Mouse (Mus musculus) effector memory CD4-positive, alpha-beta T cell, adult 5 months (primary cell): Measurements from ENCODE around the gene Vmn1r55. TPM values are rescaled to one million over a fixed set of nuclear protein-coding genes. Genes with fewer than 3 reads are reported as not detected.

Experiments used
- polyA plus RNA-seq: library from polyadenylated mRNA; unstranded; fragments of 100-300 nt; shearing (Covaris generic); gene quantifications from one replicate; pipeline ENCODE4 v1.2.1, GENCODE M21; 2017

The Vmn1r55 gene
- 0.12 TPM for polyA plus RNA-seq

DNA sequence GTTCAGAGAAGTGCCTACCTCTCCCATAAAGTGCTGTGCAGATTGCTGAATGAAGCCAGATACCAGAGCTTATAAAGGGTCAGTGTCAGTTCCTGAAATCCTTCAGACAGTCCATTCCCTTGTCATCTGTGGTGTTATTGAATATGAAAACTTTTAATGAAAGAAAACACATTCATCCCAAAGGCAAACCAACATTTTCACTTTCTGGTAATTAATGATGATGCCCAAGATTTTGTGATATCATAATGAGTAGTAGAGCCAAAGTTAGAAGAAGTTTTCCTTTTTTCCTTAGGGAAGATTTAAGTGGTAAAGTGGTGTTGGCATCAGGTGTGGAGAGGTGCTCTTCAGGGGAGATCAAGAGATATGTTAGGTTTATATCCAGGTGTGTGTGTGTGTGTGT lies at the start of gene Vmn1r55:
Gene Vmn1r55, minus strand, starts transcription at position 101 of the 400 bp plus-strand sequence.

DNA sequence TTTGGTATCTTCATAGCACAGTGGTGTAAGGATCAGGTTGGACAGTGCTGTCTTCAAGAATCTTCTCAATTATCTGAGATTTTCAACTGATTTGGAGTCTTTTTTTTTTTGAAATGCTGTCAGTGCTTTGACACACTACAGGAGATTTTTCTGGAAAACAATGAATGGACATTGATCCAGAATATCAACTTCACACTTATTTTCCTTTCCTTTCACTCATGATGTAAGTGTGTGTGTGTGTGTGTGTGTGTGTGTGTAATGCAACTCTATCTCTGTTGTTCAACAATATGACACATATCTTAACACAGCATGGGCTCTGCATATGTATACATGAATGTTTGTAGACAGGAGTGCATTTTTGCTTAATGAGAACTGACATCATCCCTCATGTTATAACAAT lies 47.2 kb upstream of the Vmn1r55 start, which contains the start of gene Vmn1r56:
Gene Vmn1r56, minus strand, starts transcription at position 101 of the 400 bp plus-strand sequence.

GRCm38 (mm10) chr7:5125549-5126406 lies 23.7 kb downstream of the Vmn1r55 start, which contains the start of gene Rasl2-9:
Gene Rasl2-9, minus strand, starts transcription at chr7:5125950.

GRCm38 (mm10) chr7:5116850-5117249 lies 32.6 kb downstream of the Vmn1r55 start, which contains the start of gene Rfpl4:
Gene Rfpl4, minus strand, starts transcription at chr7:5116950.

GRCm38 (mm10) chr7:5080010-5080751 lies 69.3 kb downstream of the Vmn1r55 start, which contains the start of gene Epn1:
Gene Epn1, plus strand, starts transcription at chr7:5080235.

Other genes with a start within 250 kb of the Vmn1r55 start
- not detected for gene Gm36210, start 243.2 kb downstream of the Vmn1r55 start, polyA plus RNA-seq
- 3.0 TPM for gene Zfp628, start 234.5 kb downstream of the Vmn1r55 start, polyA plus RNA-seq
- not detected for gene Nat14, start 227.6 kb downstream of the Vmn1r55 start, polyA plus RNA-seq
- not detected for gene Ssc5d, start 223.9 kb downstream of the Vmn1r55 start, polyA plus RNA-seq
- gene Sbk2, start 185.3 kb downstream of the Vmn1r55 start, polyA plus RNA-seq, result 1.0 TPM
- not detected for gene Sbk3, start 178.5 kb downstream of the Vmn1r55 start, polyA plus RNA-seq
- gene Zfp579, start 153.5 kb downstream of the Vmn1r55 start, polyA plus RNA-seq, result 13.8 TPM
- gene Zfp524, start 135.3 kb downstream of the Vmn1r55 start, polyA plus RNA-seq, result 15.8 TPM
- gene Fiz1, start 135.0 kb downstream of the Vmn1r55 start, polyA plus RNA-seq, result 47.5 TPM
- 7.6 TPM for gene Gm44973, start 134.2 kb downstream of the Vmn1r55 start, polyA plus RNA-seq
- gene Zfp865, start 129.3 kb downstream of the Vmn1r55 start, polyA plus RNA-seq, result 6.1 TPM
- gene Ccdc106, start 129.1 kb downstream of the Vmn1r55 start, polyA plus RNA-seq, result not detected
- gene 4632433K11Rik, start 115.6 kb downstream of the Vmn1r55 start, polyA plus RNA-seq, result not detected
- gene Zfp784, start 111.2 kb downstream of the Vmn1r55 start, polyA plus RNA-seq, result 2.4 TPM
- gene Zfp580, start 98.1 kb downstream of the Vmn1r55 start, polyA plus RNA-seq, result 2.9 TPM
- gene U2af2, start 87.5 kb downstream of the Vmn1r55 start, polyA plus RNA-seq, result 108 TPM
- 30.9 TPM for gene Epn1, start 69.4 kb downstream of the Vmn1r55 start, polyA plus RNA-seq
- gene Rfpl4, start 32.7 kb downstream of the Vmn1r55 start, polyA plus RNA-seq, result not detected
- gene Rasl2-9, start 23.7 kb downstream of the Vmn1r55 start, polyA plus RNA-seq, result not detected
- not detected for gene Vmn1r56, start 47.1 kb upstream of the Vmn1r55 start, polyA plus RNA-seq
- gene Vmn1r57, start 68.8 kb upstream of the Vmn1r55 start, polyA plus RNA-seq, result not detected
- gene Gm5065, start 200.9 kb upstream of the Vmn1r55 start, polyA plus RNA-seq, result not detected
- gene Nlrp2, start 201.4 kb upstream of the Vmn1r55 start, polyA plus RNA-seq, result 0.11 TPM